Mouse (Mus musculus) embryo, embryonic 10 days (tissue): Measurements from ENCODE around the gene Elk3.
A peak's percentile ranks its signal among the peaks of the same experiment; 100 is the strongest.

ENCODE experiments used
- DNase-seq: peaks from one replicate; pipeline ENCODE4 v3.0.0-alpha.2; 2015; ENCODE audit warnings: low spot score

Gene Elk3

DNA sequence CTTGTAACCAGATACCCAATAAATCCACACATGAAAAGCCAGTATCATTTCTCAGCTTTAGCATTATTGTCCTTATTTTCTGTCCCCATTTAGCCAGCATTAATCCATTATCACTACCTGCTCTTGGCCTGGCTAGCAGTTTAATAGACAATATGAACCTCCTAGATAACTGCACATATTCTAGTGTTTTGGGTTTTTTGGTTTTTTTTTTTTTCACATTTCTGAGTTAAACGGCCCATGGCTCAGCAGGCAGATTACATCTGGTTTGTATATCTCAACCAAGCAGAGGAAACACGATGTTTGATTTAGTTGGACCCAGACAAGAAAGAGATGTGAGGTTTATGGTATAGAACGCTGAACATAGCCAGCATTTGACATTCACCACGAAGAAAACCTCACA, 41.2 kb downstream of the Elk3 start:
- DNase-seq, result no peak

DNA sequence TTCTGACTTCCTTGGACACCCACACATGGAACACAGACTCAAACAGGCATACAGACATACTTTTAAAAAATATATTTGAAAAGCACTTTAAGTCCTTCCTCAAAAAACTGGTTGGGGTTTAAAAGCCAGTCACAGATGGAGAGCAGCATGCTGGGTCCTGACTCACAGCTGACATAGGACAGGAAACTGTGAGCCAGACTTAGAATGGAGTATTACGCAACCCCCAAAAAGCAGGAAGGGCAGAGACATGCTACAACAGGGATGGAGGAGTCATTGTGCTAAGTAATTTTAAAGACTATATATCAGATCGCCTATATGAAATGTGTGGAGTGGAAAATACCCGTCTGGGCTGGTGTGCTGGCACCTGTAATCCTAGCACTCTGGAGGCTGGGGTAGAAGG, 42.6 kb downstream of the Elk3 start:
- DNase-seq, result no peak

- no peak for DNase-seq
Observed at GRCm38 (mm10) chr10:93267509-93267908, 43.4 kb downstream of the Elk3 start.

DNA sequence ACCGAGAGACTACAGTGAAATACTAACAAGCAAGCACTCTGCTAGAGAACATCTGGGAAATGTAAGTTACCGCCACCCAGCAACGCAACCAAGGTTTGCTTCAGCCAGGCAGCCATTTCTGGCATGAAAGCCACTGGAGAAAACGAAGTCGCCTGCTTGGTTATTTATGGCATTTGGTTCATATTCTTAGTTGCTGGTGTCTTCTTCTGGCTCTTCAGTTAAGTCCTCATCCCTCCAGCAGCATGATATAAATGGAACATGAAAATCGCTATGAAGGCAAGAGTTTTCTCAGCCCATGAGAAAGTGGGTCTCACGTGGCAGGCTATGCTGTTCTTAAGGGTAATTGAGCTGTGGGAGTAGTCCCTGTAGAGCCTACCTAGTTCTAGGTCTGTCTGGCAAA, 44.4 kb downstream of the Elk3 start:
- DNase-seq, result no peak

DNA sequence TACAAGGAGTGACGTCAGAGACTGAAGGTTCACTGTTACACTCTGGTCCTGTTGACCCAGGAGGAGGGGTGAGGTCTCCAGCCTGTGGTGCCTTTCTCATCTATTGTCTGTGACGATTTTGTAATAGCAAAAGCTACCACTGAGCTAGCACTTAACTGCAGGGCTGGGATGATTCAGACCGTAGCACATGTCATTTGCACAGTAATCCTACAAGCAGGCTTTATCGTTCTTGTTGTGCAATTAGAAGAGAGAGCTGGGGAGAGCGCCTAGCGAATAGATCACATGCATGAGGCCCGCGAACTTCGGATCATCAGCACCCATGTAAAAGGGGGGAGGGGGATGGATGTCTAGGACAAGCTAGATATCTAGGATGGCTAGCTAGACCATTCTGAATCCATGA, 45.1 kb downstream of the Elk3 start:
- no peak for DNase-seq

GRCm38 (mm10) chr10:93264001-93264400, 46.9 kb downstream of the Elk3 start:
- DNase-seq, result no peak

- no peak for DNase-seq
Observed at GRCm38 (mm10) chr10:93263431-93263830, 47.5 kb downstream of the Elk3 start.

GRCm38 (mm10) chr10:93261981-93262499, 48.9 kb downstream of the Elk3 start:
- peak; percentile 35 for DNase-seq

GRCm38 (mm10) chr10:93261132-93261980, 49.6 kb downstream of the Elk3 start:
- DNase-seq, result peak; percentile 56

DNA sequence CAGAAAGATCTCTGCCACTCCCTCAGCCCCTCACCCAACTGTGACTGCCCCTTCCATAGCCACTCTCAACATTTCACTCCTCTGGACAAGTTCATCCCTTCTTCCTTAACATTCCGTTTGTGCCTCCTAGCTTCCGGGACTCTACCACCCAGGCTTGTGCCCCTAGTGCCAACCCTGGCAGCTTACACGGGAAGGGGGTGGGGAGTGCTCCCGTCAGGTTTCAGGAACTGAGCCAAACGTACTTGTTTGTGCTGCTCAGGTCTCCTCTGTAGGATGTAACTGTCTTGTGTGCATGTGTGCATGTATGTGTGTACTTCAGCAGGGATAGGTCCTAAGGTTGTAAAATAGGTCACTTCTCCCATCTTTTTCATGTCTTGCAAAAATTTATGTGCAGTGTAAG, 51.1 kb downstream of the Elk3 start:
- DNase-seq, result no peak

GRCm38 (mm10) chr10:93255294-93255693, 55.6 kb downstream of the Elk3 start:
- no peak for DNase-seq

GRCm38 (mm10) chr10:93253156-93253555, 57.8 kb downstream of the Elk3 start:
- DNase-seq, result no peak

DNA sequence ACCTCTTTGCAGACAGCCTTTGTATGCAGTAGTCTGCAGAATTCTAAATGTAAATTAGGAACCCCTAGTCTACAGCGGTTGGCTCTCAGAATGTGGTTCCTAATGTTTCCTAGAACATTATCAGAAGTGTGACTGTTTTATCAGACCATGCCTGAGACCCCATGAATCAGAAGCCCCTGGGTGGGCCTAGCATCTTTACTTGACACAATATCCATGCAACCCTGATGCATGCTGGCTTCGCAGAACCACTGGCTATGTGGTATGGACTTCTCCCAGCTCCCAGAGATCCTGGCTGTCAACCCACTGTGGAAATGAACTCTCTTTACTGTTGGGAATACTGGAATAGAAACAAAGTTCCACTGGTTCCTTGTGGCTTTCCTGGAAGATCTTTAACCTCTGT, 58.3 kb downstream of the Elk3 start:
- DNase-seq, result no peak

- DNase-seq, result no peak
Observed at GRCm38 (mm10) chr10:93251426-93251825, 59.5 kb downstream of the Elk3 start.

DNA sequence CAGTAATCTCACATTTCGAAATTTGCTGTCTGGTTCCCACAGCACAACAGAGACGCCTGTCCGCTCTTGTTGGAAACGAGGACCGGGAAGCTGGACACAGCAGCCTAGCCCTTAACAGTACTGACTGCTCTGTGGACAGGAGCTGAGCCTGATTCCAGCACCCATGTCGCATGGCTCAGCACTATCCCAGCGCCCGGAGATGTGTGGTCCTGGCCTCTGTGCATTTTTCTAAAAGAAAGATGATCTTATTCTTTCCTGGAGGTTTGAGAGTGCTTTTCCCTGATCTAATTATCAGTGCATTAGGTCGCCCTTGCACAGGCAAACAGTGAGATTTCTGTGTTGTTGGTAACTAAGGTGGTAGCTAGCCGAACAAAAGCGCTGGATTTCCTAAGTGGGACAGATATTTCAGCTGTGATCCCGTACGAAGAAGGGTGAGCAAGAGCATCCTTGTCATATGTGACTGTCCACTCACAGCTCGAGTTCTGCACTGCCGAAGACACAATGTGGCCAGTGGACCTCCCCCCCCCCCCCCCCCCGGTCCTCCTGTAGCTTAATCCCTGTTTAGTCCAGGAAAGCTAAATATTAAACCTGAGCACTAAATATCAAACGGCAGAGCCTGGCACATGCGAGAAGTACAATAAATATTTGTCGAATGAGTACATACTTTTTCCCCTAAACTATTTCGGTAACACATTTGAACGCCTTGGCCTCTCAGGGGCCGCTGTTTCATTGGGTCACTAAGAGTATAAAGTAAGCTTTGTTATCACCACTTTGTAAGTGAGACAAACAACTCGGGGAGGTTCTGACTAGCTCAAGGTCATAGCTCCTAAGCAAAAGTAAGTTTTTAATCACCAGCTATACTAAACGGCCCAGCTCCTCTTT, 60.3 kb downstream of the Elk3 start:
- no peak for DNase-seq

- no peak for DNase-seq
Observed at GRCm38 (mm10) chr10:93249901-93250300, 61.0 kb downstream of the Elk3 start.

DNA sequence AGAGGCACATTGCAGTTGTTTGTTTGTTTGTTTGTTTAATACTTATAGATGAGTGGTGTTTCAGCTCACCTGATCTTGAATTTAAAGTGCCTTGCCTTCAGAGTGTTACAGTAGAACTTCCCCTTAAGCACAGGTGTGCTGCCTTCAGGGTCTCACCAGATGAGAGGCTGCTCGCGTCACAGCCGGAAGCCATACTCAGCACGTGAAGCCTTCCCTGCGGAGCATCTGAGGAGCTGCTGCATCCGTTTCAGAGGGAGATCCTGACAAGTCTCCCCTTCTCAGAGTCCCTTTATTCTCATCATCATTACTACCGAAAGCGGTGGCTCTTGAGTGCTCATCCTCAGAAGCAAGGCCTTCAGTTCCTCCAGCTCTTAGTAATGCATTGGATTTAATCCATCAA, 62.5 kb downstream of the Elk3 start:
- no peak for DNase-seq

DNA sequence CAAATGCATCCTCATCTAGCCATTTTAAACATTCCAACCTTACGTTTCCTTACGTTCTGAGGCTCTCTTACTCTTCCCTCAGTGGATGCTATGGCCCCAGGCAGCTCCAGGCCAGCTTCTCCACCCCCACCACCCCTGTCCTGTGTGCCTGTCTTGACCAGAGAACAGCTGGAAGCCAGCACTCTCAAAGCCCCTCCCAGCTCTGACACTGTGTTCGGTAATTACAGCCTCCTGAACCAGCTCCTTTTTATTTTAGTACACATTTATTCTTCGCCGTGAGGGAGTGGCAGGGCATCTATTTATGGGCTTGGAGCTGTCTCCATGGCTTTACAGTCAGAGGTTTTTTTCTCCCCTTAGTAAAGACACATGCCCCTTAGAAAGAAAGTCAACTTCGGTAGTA, 63.0 kb downstream of the Elk3 start:
- no peak for DNase-seq

DNA sequence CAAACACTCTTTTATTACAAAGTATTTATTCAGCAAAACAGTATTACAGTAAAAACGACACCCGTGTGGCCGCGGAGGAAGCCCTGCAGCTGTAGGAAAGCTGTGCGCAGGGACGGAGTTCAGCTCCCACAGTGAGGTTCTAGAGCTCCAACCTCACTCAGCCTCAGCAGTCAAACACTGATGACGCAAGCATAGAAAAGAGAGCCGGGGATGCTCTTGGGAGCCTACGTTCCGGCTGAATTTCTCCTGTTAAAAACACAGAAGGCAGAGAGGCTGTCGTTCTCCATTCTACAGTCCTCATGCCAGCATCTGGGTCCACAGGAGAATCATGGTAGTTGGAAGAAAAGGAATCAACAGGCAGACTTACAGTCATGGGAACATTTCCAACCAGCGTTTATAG, 63.5 kb downstream of the Elk3 start:
- DNase-seq, result no peak

GRCm38 (mm10) chr10:93246185-93246920, 64.6 kb downstream of the Elk3 start:
- DNase-seq, result no peak

GRCm38 (mm10) chr10:93244209-93244705, 66.7 kb downstream of the Elk3 start:
- no peak for DNase-seq

- DNase-seq, result peak; percentile 51
Observed at GRCm38 (mm10) chr10:93242861-93243260, 68.1 kb downstream of the Elk3 start.
